Comparison of ENCODE assay signal across 23 mouse cellular contexts in the genomic region with DNA sequence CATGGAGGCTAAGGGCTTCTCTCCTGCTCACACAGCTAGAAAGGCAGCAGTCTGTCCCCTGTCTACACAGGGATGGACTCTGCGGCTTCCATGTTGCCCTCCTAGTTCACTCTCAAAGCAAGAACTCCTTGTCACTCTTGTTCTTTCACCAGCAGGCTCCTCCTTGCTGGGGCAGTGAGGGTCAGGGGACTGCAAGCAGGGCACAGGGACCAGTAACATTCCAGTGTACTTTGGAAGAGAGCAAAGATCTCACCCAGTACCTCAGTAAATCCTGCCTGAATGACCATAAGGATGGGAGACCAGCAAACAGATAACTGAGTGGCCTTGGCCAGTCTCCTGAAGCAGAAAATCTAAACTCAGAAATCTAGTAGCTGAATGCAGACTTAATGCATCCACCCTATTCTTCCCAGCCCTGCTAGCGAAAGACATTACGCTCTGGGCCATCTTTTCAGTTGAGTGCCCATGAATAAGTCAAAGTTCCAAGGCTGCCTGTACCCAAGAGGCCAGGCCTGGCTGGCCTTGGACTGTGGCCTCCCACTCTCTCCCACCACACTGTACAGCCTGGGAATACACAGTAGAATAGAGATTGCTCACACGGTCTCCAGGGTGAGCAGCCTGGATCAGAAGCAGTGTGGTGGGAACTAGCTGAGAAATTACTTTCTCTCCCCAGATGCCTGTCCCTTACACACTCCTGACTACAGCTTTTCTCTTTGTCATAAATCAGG. TPM values are rescaled to one million over a fixed set of nuclear protein-coding genes. Genes with fewer than 3 reads are reported as not detected.
DNase-seq lines count a peak whose midpoint lies in the region; ATAC-seq and TF ChIP-seq lines count a peak whose summit lies in the region.
"Had no signal": no experiment of that assay in that cellular context is flagged by ENCODE, and none has a peak within 500 bp of the region (broad histone marks: within the 10 kb centered on the region; RNA-seq: fewer than 3 reads in every experiment).

No protein-coding gene starts in this region.

- no peaks in the 10 kb centered on the region for H3K9me3 ChIP-seq in kidney, postnatal 0 days (replicated peaks; ENCODE audit: low read length)
- H3K9me3 ChIP-seq: embryonic facial prominence, embryonic 15.5 days; heart, embryonic 13.5 days; limb, embryonic 13.5 days; megakaryocyte, embryonic 14.5 days had no signal

- peak overlapping the region; percentile 60 for H3K27ac ChIP-seq in kidney, postnatal 0 days
- H3K27ac ChIP-seq: embryonic facial prominence, embryonic 15.5 days; heart, embryonic 13.5 days; limb, embryonic 13.5 days had no signal

- H3K4me2 ChIP-seq in kidney, postnatal 0 days (ENCODE audit: low read length) = no peak overlapping the region
- H3K4me2 ChIP-seq: embryonic facial prominence, embryonic 15.5 days; heart, embryonic 13.5 days; limb, embryonic 13.5 days had no signal

- DNase-seq in kidney, adult 11 months = peak; percentile 63
- no peak for DNase-seq in kidney, postnatal 10 days
- peak; percentile 40 for DNase-seq in testis, postnatal 14 days (ENCODE audit: low spot score)
- DNase-seq in testis, postnatal 10 days (ENCODE audit: low spot score) = no peak
- no peak for DNase-seq in kidney, postnatal 0 days (ENCODE audit: low spot score)
- no peak for DNase-seq in left cerebral cortex, adult 8-10 months (ENCODE audit: low spot score in 2 of 2)
- DNase-seq in spleen, postnatal 14 days (ENCODE audit: low spot score in 2 of 2) = no peak
- DNase-seq: cerebellum, adult 11-12 months; cerebellum, postnatal 36 days; gastrocnemius, postnatal 10 days; heart, adult 18-20 months; lung, adult 2 months; thymus, postnatal 4 days had no signal

- no peak for TF ChIP-seq CTCF in kidney, postnatal 0 days (IDR thresholded peaks at IDR 0.05; ENCODE audit: low read depth)

- no peak overlapping the region for H3K9ac ChIP-seq in kidney, postnatal 0 days (ENCODE audit: low read depth, low read length)
- H3K9ac ChIP-seq: embryonic facial prominence, embryonic 15.5 days; heart, embryonic 13.5 days; limb, embryonic 13.5 days had no signal

- H3K36me3 ChIP-seq in kidney, postnatal 0 days (ENCODE audit: insufficient read depth, low read length) = no peaks in the 10 kb centered on the region
- H3K36me3 ChIP-seq: embryonic facial prominence, embryonic 15.5 days; heart, embryonic 13.5 days; limb, embryonic 13.5 days had no signal

- no peaks in the 10 kb centered on the region for H3K27me3 ChIP-seq in kidney, postnatal 0 days (ENCODE audit: insufficient read depth, low read length)
- H3K27me3 ChIP-seq: embryonic facial prominence, embryonic 15.5 days had no signal

- ATAC-seq in kidney, postnatal 0 days (replicated peaks; ENCODE audit: low FRiP score, low read depth) = peak; percentile 78

- no peaks in the 10 kb centered on the region for H3K4me1 ChIP-seq in kidney, postnatal 0 days (replicated peaks; ENCODE audit: insufficient read depth, low read length)
- H3K4me1 ChIP-seq: embryonic facial prominence, embryonic 15.5 days; heart, embryonic 13.5 days; limb, embryonic 13.5 days had no signal

- WGBS in kidney, postnatal 0 days = 69% methylated on average over 4 of the region's 4 CpGs

- no peak overlapping the region for H3K4me3 ChIP-seq in kidney, postnatal 0 days (replicated peaks; ENCODE audit: low read depth, low read length)
- H3K4me3 ChIP-seq: embryonic facial prominence, embryonic 15.5 days; heart, embryonic 13.5 days; limb, embryonic 13.5 days; megakaryocyte, embryonic 14.5 days had no signal

RNA-seq across cellular contexts. Expression of a gene that starts 11.0 kb away (rescaled TPM):
- polyA plus RNA-seq in kidney, postnatal 0 days (2015; fragmentation: Nextera tagmentation; extraction: Ambion mirVana) = 177 and 224 TPM in 2 replicates
- total RNA-seq in left cerebral cortex, adult 8-10 months (2022) = 100 to 1,000 TPM; 275 to 318 (median 312) TPM

RNA-seq across cellular contexts. Expression of a gene that starts 15.9 kb away (rescaled TPM):
- 21.8 and 22.1 TPM in 2 replicates for polyA plus RNA-seq in kidney, postnatal 0 days (2015; fragmentation: Nextera tagmentation; extraction: Ambion mirVana)
- total RNA-seq in left cerebral cortex, adult 8-10 months (2022) = 10 to 100 TPM in 3 of 4 experiments, 1 to 10 TPM in 1; 10.0 to 12.6 (median 11.2) TPM

RNA-seq across cellular contexts. Expression of a gene that starts 42.5 kb away (rescaled TPM):
- polyA plus RNA-seq in kidney, postnatal 0 days (2015; fragmentation: Nextera tagmentation; extraction: Ambion mirVana) = 148 and 155 TPM in 2 replicates
- 1 to 10 TPM; 3.6 to 6.5 (median 5.5) TPM for total RNA-seq in left cerebral cortex, adult 8-10 months (2022)

RNA-seq across cellular contexts. Expression of a gene that starts 57.6 kb away (rescaled TPM):
- polyA plus RNA-seq in kidney, postnatal 0 days (2015; fragmentation: Nextera tagmentation; extraction: Ambion mirVana) = 35.8 and 38.2 TPM in 2 replicates
- 10 to 100 TPM; 56.4 to 61.4 (median 58.1) TPM for total RNA-seq in left cerebral cortex, adult 8-10 months (2022)

RNA-seq across cellular contexts. Expression of a gene that starts 59.7 kb away (rescaled TPM):
- 0.14 and 0.17 TPM in 2 replicates for polyA plus RNA-seq in kidney, postnatal 0 days (2015; fragmentation: Nextera tagmentation; extraction: Ambion mirVana)
- total RNA-seq in left cerebral cortex, adult 8-10 months (2022) = not detected
- total RNA-seq: adrenal gland, postnatal 36 days; gastrocnemius, postnatal 10 days; heart, adult 18-20 months; heart, postnatal 25 days; layer of hippocampus, postnatal 14 days; left cerebral cortex, postnatal 14 days had no signal
- polyA plus RNA-seq: C2C12; embryonic facial prominence, embryonic 15.5 days; heart, embryonic 13.5 days; limb, embryonic 13.5 days; neural tube, embryonic 11.5 days had no signal

Comparison
In these comparisons a context has a peak if more than half of its experiments do, and no peak if none do; other contexts are left out.
1. DNase-seq: peak in kidney, adult 11 months (single experiment) and testis, postnatal 14 days (single experiment); none in kidney, postnatal 10 days (single experiment), testis, postnatal 10 days (single experiment), kidney, postnatal 0 days (single experiment), left cerebral cortex, adult 8-10 months (0 of 2) and spleen, postnatal 14 days (0 of 2).